Mouse (Mus musculus) B cell, adult 62 days (primary cell): ENCODE measurements around the gene Rassf2. TPM values are rescaled to one million over a fixed set of nuclear protein-coding genes. Genes with fewer than 3 reads are reported as not detected.

ENCODE experiments used
- total RNA-seq: library from RNA; stranded (reverse); gene quantifications from 4 replicates; pipeline ENCODE4 v1.2.4, GENCODE M21; 2023

The Rassf2 gene
- 193 to 216 TPM (median 207 TPM) in 4 replicates for total RNA-seq

GRCm38 (mm10) chr2:132029646-132030417 is at the start of gene Rassf2:
TSS of gene Rassf2 (minus strand) at chr2:132030258.

DNA sequence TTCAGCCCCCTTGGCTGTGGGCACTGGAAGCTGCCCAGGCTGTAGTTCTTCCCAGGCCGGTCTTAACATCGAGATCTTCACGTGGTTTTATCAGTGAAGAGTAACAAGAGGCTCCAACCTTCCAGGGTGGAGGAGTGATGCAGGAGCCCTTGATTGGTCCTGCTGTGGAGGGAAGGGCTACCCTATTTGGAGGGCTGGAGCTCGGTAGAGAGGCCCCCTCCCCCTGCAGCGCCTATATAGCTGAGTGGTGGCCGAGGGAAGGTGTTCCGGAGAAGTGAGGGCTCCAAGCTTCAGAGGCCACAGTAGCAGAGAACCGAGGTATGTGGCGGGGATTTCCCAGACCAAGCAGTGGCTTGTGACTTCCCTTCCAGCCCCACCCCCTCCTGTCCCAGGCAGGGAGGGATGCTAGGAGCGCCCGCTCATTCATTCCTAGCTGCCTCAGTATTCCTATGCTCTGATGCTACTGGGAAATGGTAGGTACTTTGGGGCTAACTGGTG is 79.4 kb downstream of the Rassf2 start, which contains the start of gene Prnd:
Prnd (plus strand) TSS at position 264 of the 498 bp plus-strand sequence.

Other genes with a start within 250 kb of the Rassf2 start
- not detected in 4 replicates for gene Erv3, start 170.5 kb downstream of the Rassf2 start, total RNA-seq
- 5.2 to 8.3 TPM (median 6.3 TPM) in 4 replicates for gene Prnp, start 120.3 kb downstream of the Rassf2 start, total RNA-seq
- gene Prn, start 120.3 kb downstream of the Rassf2 start, total RNA-seq, result not detected in 4 replicates
- gene Prnd, start 79.4 kb downstream of the Rassf2 start, total RNA-seq, result not detected in 4 replicates
- gene Slc23a2, start 114.8 kb upstream of the Rassf2 start, total RNA-seq, result 38.2 to 58.4 TPM (median 47.2 TPM) in 4 replicates
- 25.1 to 31.0 TPM (median 26.7 TPM) in 4 replicates for gene Tmem230, start 217.5 kb upstream of the Rassf2 start, total RNA-seq
- 251 to 273 TPM (median 256 TPM) in 4 replicates for gene Pcna, start 223.1 kb upstream of the Rassf2 start, total RNA-seq
- gene Cds2, start 232.9 kb upstream of the Rassf2 start, total RNA-seq, result 62.5 to 71.8 TPM (median 66.5 TPM) in 4 replicates